Mouse (Mus musculus): ENCODE results near the gene Ccl2.

Gene Ccl2

DNA sequence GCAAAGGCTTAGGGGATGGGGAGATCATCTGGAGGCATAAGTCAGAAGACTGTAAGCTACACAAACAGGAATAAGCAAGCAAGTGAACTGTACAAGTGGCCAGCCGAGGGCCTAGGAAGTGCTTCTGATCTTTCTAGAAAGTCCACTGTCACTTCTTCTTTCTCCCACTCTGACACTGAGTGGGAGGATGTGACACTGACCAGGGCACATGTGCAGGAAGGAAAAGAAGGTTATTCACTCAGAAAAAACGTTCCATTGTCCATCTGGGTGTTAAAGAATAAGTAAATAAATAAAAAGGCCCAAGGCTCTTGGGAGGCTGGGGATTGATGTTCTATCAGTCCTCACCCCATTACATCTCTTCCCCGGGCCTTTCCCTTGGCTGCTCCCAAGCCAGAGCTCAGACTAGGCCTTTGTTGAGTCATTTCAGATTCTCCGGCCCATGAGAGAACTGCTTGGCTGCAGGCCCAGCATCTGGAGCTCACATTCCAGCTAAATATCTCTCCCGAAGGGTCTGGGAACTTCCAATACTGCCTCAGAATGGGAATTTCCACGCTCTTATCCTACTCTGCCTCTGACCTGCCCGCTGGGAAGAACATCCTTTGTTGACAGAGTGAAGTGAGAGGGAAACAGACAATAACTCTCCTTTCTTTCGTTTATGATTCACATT lies 2.6 kb upstream of the Ccl2 start:
- ATAC-seq (ENCODE audit: insufficient number of reproducible peaks, low FRiP score, low TSS enrichment) = no peak

DNA sequence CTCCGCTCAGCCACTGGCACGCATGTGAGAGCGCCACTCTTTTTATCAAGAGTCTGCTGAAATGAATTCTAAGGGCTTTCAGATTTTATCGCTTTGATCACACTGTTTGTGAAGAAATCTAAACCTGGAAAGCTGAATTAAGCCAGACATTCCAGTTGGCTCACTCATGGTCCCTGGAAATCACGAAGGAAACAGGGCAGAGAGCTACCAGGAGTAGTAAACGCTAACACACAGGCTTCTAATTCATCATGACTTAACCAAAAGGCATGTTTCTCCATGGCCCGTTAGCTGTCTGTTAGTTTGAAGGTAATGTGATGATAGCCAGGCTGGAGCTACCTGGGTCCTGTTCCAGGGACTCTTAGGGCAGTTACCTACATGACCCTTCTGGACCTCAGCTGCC lies 925 bp upstream of the Ccl2 start:
- no peak for ATAC-seq (ENCODE audit: insufficient number of reproducible peaks, low FRiP score, low TSS enrichment)

DNA sequence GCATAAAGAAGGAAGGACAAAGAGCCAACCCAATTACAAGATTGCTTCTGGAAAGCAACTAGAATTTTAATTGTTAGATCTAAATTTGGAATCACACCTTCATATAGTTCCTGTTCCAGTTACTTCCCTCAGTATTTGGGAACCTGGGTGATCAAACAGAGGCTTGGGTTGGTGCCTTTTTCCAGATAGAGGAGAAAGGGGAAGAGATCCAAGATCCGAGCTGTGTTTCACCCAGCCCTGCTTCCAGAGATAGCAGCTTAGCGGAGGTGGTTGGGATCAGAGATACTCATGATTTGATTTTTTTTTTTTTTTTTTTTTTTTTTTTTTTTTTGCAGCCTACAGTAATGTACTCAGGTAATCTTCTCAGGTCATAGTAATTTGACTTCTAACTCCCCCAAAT lies 486 bp downstream of the Ccl2 start:
- no peak for ATAC-seq (ENCODE audit: insufficient number of reproducible peaks, low FRiP score, low TSS enrichment)

DNA sequence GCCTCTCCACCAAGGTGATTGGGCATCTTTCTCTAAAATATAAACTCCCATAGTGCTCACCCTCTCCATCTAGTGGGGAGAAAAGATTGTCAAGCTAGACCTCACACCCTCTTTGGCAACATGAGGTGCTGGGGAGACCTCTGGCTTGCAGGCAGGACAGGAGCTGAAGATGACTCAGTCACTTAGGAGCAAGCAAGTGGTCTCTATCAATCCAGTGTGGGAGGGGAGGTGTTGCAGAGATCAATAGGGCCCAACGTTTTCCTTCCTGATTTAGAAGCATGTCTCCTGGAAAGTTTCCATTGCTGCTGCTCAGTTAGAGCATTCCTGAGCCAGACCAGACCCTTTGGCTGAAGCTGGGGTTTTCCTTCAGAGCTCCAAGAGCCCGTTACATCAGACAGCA lies 3.2 kb downstream of the Ccl2 start, which contains the start of gene Gm17268:
Gene Gm17268, minus strand, starts transcription at position 28 of the 400 bp plus-strand sequence.
- ATAC-seq (ENCODE audit: insufficient number of reproducible peaks, low FRiP score, low TSS enrichment) = no peak

DNA sequence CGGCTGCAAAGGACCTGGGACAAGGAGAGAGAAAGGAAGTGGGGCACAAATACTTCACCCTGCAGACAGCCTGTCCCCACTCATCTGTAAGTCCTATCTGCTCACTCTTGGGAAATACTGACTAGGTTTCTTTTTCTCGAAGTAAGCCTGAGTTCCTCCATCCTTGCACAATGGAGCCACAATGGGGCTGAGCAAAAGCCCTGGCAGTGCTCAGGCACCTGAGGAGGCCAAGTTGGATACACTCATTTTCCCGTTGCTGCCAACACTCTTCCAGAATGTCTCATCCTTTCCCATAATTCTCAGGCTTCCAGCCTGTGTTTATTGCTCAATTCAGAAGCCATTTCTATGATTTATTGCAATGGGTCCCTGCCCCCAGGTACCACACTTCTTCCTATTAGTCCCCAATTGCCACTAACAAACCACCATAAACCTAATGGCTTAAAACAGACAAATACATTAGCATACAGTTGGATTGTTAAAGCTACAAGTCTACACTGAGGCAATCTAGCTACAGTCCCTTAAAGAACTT lies 3.8 kb downstream of the Ccl2 start:
- ATAC-seq (ENCODE audit: insufficient number of reproducible peaks, low FRiP score, low TSS enrichment) = no peak

DNA sequence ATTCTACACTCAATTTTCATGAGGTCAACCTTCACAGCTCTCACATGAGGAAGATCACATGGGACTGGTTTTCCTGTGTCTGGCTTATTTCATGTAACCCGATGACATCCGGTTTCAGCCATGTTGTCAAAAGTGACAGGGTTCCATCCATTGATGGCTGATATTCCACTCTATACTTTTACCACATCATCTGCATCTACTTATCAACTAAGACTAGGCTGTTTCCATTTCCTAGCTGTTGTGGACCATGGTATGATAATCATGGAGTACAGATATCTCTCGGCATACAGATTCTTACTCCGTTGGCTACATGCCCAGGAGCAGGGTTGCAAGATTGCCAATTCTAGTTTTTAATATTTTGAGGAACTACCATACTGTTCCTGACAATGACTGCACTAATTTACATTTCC lies 6.3 kb downstream of the Ccl2 start:
- no peak for ATAC-seq (ENCODE audit: insufficient number of reproducible peaks, low FRiP score, low TSS enrichment)

DNA sequence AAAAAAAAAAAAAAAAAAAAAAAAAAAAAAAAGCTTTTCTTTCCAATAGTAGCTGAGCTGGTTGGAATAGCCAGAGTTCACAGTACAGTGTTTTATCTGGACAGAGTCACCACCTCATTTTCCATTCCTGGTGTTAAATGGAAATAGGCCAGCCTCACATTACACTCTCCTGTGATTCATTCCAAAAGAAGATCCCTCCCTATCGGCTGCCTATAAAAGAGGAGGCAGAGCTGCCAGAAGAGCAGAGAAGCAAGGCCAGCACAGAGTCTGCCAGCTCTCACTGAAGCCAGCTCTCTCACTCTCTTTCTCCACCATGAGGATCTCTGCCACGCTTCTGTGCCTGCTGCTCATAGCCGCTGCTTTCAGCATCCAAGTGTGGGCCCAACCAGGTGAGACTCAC lies 10.1 kb downstream of the Ccl2 start, which contains the start of gene Ccl7:
Gene Ccl7, plus strand, starts transcription at position 242 of the 400 bp plus-strand sequence.
- ATAC-seq (ENCODE audit: insufficient number of reproducible peaks, low FRiP score, low TSS enrichment) = no peak

DNA sequence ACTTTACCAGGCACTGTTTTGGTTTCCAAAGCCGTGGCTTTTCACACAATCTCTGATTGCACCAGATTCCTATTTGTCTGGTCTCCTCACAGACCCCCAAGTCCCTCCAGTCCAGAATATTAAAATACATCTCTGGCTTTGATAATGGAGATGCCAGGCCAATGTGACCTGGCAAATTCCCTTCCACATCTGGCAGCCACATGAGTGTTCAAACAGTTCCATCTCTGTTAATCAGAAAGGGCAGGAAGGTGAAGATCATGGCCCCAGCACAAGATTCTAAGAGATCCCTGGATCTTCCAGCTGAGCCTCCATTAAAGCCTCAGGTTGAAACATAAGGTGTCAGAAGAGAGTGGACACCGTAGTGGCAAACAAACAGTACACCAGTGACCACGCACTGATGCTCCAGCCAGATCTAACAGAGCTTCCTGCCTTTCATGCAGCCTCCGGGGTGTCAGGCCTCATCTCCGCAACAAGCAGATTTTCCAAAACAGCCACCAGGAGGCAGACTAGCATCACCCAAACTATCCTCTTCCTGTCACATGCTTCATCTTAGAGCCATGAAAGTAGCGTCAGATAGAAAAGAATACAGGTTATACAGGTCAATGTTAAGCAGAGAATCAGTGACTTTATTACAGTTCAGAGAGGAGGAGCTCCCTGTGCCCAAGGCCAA lies 12.5 kb downstream of the Ccl2 start:
- ATAC-seq (ENCODE audit: insufficient number of reproducible peaks, low FRiP score, low TSS enrichment) = no peak

DNA sequence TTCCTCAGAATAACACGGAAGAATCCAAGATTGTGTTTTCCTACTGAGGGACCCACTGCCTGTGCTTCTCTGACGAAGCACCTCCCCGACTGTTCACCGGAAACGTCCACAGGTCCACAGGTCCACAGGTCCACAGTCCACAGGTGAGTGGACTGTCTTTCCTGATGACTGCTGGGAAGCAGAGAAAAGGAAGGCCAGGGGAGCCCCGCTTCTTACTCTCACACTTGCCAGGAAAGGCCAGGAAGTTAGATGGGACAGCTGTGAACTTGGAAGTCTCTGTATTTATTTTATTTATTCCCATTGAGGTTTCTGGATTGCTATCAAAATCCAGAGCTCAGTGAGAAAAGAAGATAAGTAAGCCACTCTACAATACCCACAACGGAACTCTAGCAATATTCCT lies 18.5 kb downstream of the Ccl2 start:
- ATAC-seq (ENCODE audit: insufficient number of reproducible peaks, low FRiP score, low TSS enrichment) = no peak

DNA sequence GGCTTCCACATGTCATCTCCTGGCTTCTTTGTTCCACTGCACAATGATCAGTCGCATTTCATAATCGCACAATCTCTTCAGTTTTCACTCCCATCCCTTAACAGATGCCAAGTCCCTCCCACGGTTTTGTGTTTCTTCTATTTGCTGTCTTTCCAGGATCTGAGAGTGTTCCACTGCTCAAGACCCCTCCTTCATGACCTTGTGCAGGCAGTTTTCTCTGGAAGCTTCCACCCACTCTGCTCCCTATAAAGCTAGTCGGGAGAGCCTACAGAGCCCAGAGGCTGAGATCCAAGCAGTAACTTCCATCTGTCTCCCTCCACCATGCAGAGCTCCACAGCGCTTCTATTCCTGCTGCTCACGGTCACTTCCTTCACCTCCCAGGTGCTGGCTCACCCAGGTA lies 22.3 kb downstream of the Ccl2 start, which contains the start of gene Ccl11:
Gene Ccl11, plus strand, starts transcription at position 178 of the 400 bp plus-strand sequence.
- no peak for ATAC-seq (ENCODE audit: insufficient number of reproducible peaks, low FRiP score, low TSS enrichment)

DNA sequence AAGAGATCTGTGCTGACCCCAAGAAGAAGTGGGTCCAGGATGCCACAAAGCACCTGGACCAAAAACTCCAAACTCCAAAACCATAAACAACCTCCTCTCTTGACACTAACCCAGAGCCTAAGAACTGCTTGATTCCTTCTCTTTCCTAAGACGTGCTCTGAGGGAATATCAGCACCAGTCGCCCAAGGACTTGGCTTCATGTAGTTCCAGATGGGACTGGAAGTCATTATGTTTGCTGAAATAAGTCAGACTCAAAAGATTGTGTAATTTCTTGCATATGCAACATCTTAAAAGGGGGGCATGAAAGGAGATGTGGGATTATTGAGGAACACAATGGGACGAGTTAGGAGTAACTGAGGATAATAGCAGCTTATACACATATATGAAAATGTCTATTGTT lies 26.9 kb downstream of the Ccl2 start:
- no peak for ATAC-seq (ENCODE audit: insufficient number of reproducible peaks, low FRiP score, low TSS enrichment)

DNA sequence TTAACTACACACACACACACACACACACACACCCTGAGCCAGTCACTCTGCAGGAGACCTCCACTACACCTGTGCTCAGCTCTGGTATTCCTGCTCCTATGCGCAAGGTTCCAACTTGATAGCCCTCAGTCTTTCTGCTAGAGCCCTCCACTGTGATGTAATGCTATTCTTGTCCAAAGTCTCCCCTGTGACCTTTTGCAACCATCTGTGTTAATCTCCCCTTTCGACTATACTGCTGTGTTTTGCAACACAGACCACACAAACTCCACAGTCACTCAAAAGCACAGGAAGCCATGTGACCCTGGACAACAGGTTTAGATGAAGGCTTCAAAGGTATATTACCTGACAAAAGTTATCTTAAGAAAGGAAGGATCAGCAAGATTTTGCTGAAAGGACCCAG lies 28.1 kb downstream of the Ccl2 start:
- no peak for ATAC-seq (ENCODE audit: insufficient number of reproducible peaks, low FRiP score, low TSS enrichment)

DNA sequence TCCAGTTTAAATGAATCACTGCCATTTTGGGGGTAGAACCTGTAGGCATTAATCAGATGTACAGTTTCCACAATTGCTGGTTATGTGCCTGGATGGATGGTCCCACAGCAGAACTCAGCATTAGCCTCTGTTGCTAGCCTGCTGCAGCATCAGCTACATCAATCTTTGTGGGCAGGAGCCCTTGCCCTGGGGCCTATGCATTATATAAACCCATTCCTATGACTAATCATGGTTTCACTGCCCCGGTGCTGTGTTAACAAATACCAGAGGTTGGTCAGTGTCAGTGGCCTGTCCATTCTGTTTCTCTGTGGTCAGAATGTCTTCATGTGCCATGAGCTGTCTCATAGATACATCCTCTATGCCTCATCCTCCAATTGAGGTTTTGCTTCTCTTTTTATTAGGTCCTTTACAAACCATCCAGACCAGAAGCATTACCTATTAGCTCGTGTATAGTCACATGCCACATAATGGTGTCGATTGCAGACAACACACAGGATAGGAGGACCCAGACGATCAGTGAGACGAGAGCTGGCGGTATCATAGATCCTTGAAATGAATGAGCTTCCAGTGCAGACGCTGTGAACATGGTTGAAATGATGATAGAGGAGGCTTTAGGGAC lies 31.7 kb downstream of the Ccl2 start:
- no peak for ATAC-seq (ENCODE audit: insufficient number of reproducible peaks, low FRiP score, low TSS enrichment)

DNA sequence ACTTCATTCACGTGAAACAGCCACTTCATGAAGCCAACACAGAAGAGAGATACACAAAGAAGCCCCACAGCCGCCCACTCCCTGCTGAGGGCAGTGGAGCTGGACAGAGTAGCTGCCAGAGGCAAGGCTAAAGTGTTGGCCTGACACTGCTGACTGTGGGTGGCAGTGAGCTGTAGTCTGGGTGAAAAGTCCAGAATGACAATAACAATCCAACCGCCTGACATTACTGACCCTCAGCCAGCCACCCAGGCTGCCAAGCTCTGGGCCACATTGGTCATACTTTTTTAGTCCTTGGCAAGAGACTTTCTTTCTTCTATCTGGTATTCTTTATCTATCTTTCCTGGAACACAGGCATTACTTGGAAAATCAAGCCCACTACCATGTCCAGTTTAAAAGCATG lies 35.7 kb downstream of the Ccl2 start:
- ATAC-seq (ENCODE audit: insufficient number of reproducible peaks, low FRiP score, low TSS enrichment) = no peak

DNA sequence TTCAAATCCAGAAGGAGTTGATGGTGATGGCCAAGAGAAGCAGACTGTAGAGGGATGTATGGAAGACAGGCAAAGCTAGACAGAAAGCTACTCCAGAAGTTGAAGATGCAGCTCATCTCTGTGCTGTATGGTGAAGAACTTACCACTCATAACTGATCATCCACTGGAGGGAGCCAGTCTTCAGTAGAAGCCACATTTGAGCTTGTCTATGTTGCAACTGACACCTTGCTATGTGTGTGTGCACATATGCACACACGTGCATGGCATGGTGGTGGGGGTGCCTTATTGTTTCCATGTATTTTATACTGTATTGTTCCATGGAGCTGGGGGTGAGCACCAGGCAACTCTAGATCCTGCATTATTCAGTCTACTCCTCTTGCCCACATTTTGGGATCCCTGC lies 37.0 kb downstream of the Ccl2 start:
- no peak for ATAC-seq (ENCODE audit: insufficient number of reproducible peaks, low FRiP score, low TSS enrichment)

DNA sequence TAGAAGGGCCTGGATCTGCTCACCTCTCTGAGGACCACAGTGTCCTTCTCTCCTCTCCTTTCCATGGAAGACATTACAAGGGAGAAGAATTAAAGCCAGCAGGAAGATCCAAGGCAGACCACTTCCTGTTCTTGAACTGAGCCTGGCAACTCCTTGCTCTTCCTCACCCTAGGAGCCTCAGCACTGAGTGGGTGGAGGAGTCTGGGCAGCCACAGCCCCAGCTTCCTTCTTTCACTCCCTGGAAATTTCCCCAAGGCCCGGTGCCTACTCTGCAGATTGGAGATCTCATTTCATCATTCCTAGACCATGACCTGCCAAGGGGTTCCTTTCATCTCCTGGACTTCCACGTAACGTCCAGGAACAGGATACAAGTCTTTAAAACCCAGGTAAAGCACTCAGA lies 37.6 kb downstream of the Ccl2 start:
- ATAC-seq (ENCODE audit: insufficient number of reproducible peaks, low FRiP score, low TSS enrichment) = no peak

DNA sequence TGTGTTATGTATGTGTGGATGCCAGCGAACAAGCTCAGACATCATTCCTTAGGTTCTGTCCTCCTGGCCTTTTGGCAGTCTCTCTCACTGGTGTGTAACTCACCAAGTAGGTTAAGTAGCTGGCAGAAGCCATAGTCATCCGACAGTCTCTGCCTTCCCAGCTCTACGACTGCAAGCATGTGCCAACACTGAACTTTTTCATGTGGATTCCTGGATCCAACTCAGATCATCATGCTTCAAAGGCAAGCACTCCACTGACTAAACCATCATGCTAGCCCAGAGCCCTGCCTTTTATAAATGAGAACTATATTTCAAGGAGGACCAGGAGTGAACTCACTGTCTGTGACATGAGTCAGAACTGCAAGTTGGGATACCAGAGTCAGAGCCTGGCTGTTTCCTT lies 38.3 kb downstream of the Ccl2 start:
- no peak for ATAC-seq (ENCODE audit: insufficient number of reproducible peaks, low FRiP score, low TSS enrichment)

DNA sequence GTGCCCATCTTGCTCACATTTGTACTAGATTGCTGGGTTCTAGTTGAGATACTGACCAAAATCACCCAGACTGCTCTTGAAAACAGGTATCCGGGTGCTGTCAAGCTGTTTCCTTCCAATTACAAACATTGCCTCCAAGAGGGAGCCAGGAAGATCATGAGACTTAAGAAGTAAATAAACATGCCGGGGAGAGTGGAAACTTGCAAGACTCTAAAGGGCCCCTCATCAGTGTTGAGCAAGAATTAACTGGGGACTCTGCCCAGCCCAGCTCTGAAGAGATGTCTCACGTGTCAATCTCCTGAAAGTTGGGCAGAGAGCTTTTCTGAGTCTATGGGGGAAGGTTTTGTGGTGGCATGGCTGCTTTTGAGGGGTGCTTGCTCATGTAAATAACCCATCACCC lies 41.7 kb downstream of the Ccl2 start:
- ATAC-seq (ENCODE audit: insufficient number of reproducible peaks, low FRiP score, low TSS enrichment) = no peak

DNA sequence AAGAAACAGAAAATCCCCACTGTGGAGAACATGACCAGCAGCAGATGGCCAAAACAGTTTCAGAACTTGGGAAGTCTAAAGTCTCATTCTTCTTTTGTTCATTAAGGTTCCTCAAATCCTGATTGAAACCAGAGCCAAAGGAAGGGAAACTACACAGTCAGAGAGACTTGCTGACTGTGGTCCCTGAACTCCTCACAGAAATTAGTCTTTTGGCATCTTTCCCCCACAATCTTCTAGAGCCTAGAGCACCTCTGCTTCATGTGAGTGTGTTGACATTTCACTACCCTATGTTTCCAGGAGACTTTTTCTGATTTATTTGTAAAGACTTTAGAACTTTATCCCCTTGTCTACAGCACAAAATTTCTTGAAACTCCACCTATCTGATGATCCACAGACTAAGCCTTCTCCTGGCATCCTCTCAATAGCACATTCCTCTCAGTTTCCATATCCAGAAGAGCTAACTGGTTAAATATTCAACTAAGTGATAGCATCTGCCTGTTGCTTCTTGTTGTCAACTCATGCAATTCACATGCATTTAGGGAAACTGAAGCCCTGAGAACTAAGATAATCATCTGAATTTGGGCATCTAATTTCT lies 42.9 kb downstream of the Ccl2 start:
- no peak for ATAC-seq (ENCODE audit: insufficient number of reproducible peaks, low FRiP score, low TSS enrichment)

DNA sequence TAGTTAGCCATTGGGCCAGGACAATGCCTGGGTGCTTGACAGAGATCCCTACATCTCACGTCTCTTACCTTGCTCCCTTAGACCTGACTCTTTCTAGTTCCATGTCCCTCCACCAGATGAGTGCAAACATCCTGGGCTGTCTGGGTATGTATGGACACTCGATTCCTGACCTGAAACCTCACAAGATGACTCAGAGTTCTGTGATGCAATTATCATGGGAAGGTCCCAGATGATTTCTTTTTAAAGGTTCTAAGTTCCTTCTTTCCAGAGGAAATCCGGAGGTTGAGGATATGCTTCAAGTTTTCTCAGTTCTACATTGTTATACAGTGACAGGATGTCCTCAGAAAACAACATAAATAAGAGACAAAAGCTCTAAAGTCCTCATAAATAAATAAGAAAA lies 45.5 kb downstream of the Ccl2 start:
- no peak for ATAC-seq (ENCODE audit: insufficient number of reproducible peaks, low FRiP score, low TSS enrichment)

DNA sequence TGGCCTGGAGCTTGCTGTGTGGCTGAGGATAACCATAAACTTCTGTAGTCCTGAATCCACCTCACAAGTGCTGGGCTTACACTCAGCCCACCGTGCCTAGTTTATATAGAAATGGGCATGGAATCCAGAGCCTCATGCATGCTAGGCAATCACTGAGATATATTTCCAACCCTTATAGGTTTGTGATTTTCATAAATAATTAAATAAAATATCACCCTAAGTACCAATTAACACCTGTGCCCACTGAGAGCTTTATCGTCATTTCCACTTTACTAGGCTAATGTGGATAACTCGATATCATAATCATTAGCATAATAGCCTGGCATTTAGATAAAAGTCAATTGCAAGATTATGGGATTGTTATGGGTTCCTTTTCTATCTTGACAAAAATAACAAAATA lies 49.0 kb downstream of the Ccl2 start:
- ATAC-seq (ENCODE audit: insufficient number of reproducible peaks, low FRiP score, low TSS enrichment) = no peak

All from cerebellum, adult (tissue).